Mouse (Mus musculus): ENCODE measurements around the gene Rbp4. TPM values are rescaled to one million over a fixed set of nuclear protein-coding genes. Genes with fewer than 3 reads are reported as not detected.
A peak's percentile ranks its signal among the peaks of the same experiment; 100 is the strongest.

Rbp4 gene
- total and polyA plus RNA-seq, 2 experiments from 2014 or later: 2.0 to 20.3 TPM

DNA sequence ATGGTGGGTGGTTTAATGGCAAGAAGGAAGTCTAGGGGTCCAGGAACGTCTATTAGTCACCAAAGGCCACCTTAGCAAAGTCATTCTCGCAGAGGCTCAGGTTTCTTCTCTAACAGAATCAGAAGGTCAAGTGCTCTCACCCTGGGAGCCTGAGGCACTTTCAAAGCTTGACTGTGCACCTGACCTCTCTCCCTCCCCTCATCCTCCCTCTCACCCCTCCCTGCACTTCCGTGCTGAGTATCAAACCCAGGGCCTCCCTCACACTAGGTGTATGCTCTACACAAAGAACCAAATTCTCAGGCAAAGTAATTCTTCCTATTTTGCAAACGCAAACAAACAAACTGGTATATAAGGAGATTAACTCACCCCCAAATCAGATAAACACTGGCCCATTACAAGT, 28.9 kb downstream of the Rbp4 start:
- 16% methylated on average over 4 of the region's 4 CpGs for WGBS
- no peak overlapping the region for H3K27ac ChIP-seq

DNA sequence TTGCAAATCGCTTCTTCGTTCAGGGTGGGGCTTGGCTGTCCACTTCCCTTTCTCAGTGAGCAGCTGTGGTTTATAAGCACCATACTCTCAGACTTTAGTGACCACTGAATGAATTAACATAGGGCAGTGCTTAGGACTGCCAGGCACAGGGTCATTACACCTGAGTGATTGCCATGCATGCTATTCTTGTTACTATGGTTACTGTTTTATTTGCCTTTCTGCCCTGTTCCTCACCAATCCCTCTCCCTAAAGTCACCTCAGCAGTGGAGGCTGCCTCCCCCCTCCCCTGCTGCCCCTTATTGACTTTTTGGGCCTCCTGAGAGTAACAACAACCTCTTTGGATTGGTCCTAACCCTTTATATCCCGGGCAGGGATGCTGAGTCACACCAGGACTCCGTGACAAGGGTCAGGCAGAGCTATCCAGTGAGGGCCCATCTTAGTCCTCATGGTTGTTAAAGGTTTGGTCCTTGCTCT, 33.5 kb downstream of the Rbp4 start:
- Histone ChIP-seq H3K36me3 (ENCODE audit: insufficient read depth, low read length) (no peaks in the 10 kb centered on the region), H3K4me3 (ENCODE audit: low read length) (no peak overlapping the region), H3K4me2 (ENCODE audit: low read depth, low read length) (no peak overlapping the region), H3K9me3 (ENCODE audit: low read length) (no peaks in the 10 kb centered on the region), H3K4me1 (ENCODE audit: insufficient read depth, low read length) (no peaks in the 10 kb centered on the region), H3K27me3 (ENCODE audit: insufficient read depth, low read length) (peaks cover 9% of the 10 kb centered on the region), H3K27ac (no peak overlapping the region), H3K9ac (replicated peaks; ENCODE audit: low read length) (no peak overlapping the region)
- DNase-seq (ENCODE audit: low spot score) (no peak), ATAC-seq (0 out of 2 replicates have a peak, but pooled peaks have one; percentile 35)
- 56% methylated on average over 4 of the region's 4 CpGs for WGBS
- no peak for TF ChIP-seq CTCF (IDR thresholded peaks at IDR 0.05; ENCODE audit: low read depth)

More for the DNA sequence above, 28.9 kb downstream of the Rbp4 start:
- Histone ChIP-seq H3K36me3 (ENCODE audit: insufficient read depth, low read length) (no peaks in the 10 kb centered on the region), H3K4me2 (ENCODE audit: low read depth, low read length) (no peak overlapping the region), H3K9ac (replicated peaks; ENCODE audit: low read length) (no peak overlapping the region), H3K4me1 (ENCODE audit: insufficient read depth, low read length) (no peaks in the 10 kb centered on the region; the same call in 1 of the 2 replicates), H3K9me3 (ENCODE audit: low read length) (no peaks in the 10 kb centered on the region), H3K27me3 (ENCODE audit: insufficient read depth, low read length) (peaks cover 30% of the 10 kb centered on the region), H3K4me3 (ENCODE audit: low read length) (no peak overlapping the region)
- ATAC-seq: no peak
- DNase-seq (ENCODE audit: low spot score): no peak
- no peak for TF ChIP-seq CTCF (IDR thresholded peaks at IDR 0.05; ENCODE audit: low read depth)

DNA sequence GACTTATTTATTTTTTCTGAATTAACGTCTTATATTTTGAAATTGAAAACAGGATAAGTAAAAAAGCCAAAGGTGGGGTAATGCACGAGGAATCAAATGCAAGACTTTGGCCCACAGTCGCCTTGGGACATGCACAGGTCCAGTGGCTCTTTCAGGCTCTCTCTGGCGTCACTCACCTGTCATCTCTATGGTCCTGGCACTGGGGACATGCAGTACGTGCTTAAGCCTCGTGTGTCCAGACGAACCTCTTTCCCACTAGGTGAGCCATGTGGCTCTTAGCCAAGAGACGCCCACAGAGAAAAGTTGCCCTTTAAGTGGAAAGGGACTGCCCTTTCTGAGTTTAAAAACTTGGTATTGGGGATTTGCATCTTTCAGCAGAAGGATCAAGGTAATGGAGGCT, 35.7 kb downstream of the Rbp4 start:
- DNase-seq (ENCODE audit: low spot score) (no peak), ATAC-seq (no peak)
- 78% methylated on average over 8 of the region's 8 CpGs for WGBS
- no peak overlapping the region for H3K9ac ChIP-seq (replicated peaks; ENCODE audit: low read length)
- H3K4me2 ChIP-seq (ENCODE audit: low read depth, low read length): no peak overlapping the region
- H3K27ac ChIP-seq: no peak overlapping the region
- no peaks in the 10 kb centered on the region for H3K27me3 ChIP-seq (ENCODE audit: insufficient read depth, low read length)
- no peak for TF ChIP-seq CTCF (IDR thresholded peaks at IDR 0.05; ENCODE audit: low read depth)
- no peaks in the 10 kb centered on the region for H3K36me3 ChIP-seq (ENCODE audit: insufficient read depth, low read length)
- no peak overlapping the region for H3K4me3 ChIP-seq (ENCODE audit: low read length)
- H3K9me3 ChIP-seq (ENCODE audit: low read length): no peaks in the 10 kb centered on the region
- H3K4me1 ChIP-seq (ENCODE audit: insufficient read depth, low read length): no peaks in the 10 kb centered on the region

DNA sequence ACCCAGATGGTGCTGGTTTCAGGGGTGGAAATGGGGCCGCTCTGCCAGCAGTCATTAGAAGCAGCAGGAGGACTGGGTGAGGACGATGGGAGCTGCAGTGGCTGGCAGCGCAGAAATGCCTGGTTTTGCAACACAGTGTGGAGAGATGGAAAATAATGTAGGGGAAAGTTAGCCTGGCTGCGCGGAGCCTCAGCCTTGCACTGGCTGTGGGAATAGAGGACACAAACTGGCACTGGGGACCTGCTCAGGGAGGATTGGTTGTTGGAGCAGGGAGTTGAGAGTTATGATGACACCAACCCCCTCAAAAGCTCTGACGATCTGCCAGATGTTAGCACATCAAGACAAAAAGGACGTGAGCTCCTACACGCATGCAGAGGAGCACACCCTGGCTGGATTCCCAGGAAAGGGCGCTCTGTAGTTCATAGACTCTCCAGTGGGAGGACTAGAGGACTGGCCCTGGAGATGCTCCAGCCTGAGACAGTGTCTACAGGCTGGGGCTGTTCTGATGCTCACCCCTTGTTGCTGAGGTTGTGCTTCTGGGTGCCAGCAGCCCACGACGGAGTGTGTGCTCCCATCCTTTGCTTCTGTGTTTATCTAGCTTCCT, 38.0 kb downstream of the Rbp4 start:
- peak; percentile 78 for DNase-seq (ENCODE audit: low spot score)
- Histone ChIP-seq H3K9ac (replicated peaks; ENCODE audit: low read length) (no peak overlapping the region; the same call in 1 of the 2 replicates), H3K36me3 (ENCODE audit: insufficient read depth, low read length) (no peaks in the 10 kb centered on the region), H3K27ac (no peak overlapping the region), H3K4me1 (ENCODE audit: insufficient read depth, low read length) (no peaks in the 10 kb centered on the region), H3K27me3 (ENCODE audit: insufficient read depth, low read length) (no peaks in the 10 kb centered on the region), H3K4me3 (ENCODE audit: low read length) (no peak overlapping the region), H3K9me3 (ENCODE audit: low read length) (no peaks in the 10 kb centered on the region), H3K4me2 (ENCODE audit: low read depth, low read length) (0 out of 2 replicates have a peak overlapping the region, but pooled peaks have one; percentile 3)
- peak; percentile 84 for ATAC-seq
- TF ChIP-seq CTCF (IDR thresholded peaks at IDR 0.05; ENCODE audit: low read depth): peak; percentile 80
- 42% methylated on average over 11 of the region's 11 CpGs for WGBS

DNA sequence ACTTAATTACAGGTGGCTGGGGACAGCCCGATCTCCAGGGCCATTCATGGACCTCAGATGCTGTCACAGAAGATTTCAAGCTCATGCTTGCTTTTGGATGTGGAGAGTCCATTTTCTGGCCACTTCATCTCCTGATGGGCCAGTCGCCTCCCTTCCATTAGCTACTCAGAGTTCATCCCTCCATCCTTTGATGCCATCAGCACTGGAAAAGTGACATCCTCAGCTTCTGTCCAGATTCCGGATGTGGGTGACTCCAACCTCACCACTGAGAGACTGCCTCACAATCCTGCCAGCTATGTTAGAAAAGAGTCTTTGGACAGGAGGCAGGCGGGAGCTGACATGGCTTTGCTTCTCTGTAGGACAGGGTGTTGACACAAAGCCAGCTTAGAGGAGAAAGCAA, 39.2 kb downstream of the Rbp4 start:
- no peak for TF ChIP-seq CTCF (IDR thresholded peaks at IDR 0.05; ENCODE audit: low read depth)
- no peaks in the 10 kb centered on the region for H3K36me3 ChIP-seq (ENCODE audit: insufficient read depth, low read length)
- 86% methylated on average over 4 of the region's 4 CpGs for WGBS
- H3K27me3 ChIP-seq (ENCODE audit: insufficient read depth, low read length): no peaks in the 10 kb centered on the region
- H3K9me3 ChIP-seq (ENCODE audit: low read length): no peaks in the 10 kb centered on the region
- ATAC-seq (no peak), DNase-seq (ENCODE audit: low spot score) (no peak)
- H3K4me2 ChIP-seq (ENCODE audit: low read depth, low read length): no peak overlapping the region
- no peak overlapping the region for H3K9ac ChIP-seq (replicated peaks; ENCODE audit: low read length)
- no peaks in the 10 kb centered on the region for H3K4me1 ChIP-seq (ENCODE audit: insufficient read depth, low read length)
- H3K4me3 ChIP-seq (ENCODE audit: low read length): no peak overlapping the region
- H3K27ac ChIP-seq: no peak overlapping the region

DNA sequence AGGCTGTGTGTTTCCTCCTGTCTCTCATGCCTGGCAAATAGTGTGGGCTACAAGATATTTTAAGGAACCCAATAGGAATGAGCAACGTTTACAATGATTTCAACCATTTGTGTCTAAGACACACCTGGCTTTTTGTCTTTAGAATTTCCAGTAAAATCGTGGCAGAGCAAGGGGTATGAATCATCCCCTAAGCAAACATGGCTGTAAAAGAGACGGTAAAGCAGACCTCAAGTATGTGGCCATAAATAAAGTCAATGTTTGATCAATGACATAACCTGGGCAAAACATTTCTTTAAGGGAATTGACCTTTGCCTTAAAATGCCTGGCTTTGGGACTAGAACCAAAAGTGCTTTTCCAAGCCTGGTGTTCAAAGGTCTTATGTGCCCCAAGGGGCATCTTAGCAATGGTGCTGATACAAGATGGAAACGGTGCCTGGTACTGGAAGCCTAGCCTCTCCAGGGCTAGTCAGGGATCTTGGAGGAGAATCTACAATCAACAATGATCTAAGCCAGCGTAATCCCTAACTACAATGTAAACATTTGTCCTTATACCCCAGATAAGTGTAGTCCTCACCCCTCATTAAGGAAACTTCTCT, 42.1 kb downstream of the Rbp4 start:
- Histone ChIP-seq H3K27ac (no peak overlapping the region), H3K9me3 (ENCODE audit: low read length) (no peaks in the 10 kb centered on the region), H3K4me3 (ENCODE audit: low read length) (no peak overlapping the region), H3K4me1 (ENCODE audit: insufficient read depth, low read length) (no peaks in the 10 kb centered on the region), H3K27me3 (ENCODE audit: insufficient read depth, low read length) (no peaks in the 10 kb centered on the region), H3K36me3 (ENCODE audit: insufficient read depth, low read length) (no peaks in the 10 kb centered on the region), H3K4me2 (ENCODE audit: low read depth, low read length) (no peak overlapping the region), H3K9ac (replicated peaks; ENCODE audit: low read length) (no peak overlapping the region)
- no peak for ATAC-seq
- no peak for DNase-seq (ENCODE audit: low spot score)
- whole genome bisulfite sequencing: 80% methylated on average over 5 of the region's 5 CpGs
- no peak for TF ChIP-seq CTCF (IDR thresholded peaks at IDR 0.05; ENCODE audit: low read depth)

DNA sequence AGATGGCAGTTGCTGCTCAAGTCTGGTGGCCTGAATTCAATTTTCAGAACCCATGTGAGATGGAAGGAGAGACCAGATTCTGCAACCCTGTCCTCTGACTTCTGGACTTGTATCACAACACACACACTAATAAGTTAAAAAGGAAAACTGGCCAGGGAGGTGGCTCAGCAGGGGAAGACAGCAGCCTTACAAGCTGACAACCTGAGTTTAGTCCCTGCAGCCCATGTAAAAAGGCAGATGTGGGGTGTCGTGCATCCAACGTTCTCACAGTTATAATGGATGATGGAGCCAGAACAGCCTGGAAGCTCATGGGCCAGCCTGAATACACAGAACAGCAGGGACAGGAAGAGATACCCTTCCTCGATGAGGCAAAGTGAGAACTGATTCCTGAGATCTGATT, 43.7 kb downstream of the Rbp4 start:
- Histone ChIP-seq H3K4me1 (ENCODE audit: insufficient read depth, low read length) (no peaks in the 10 kb centered on the region), H3K9ac (replicated peaks; ENCODE audit: low read length) (no peak overlapping the region), H3K36me3 (ENCODE audit: insufficient read depth, low read length) (no peaks in the 10 kb centered on the region), H3K4me3 (ENCODE audit: low read length) (no peak overlapping the region), H3K27me3 (ENCODE audit: insufficient read depth, low read length) (no peaks in the 10 kb centered on the region), H3K4me2 (ENCODE audit: low read depth, low read length) (no peak overlapping the region), H3K9me3 (ENCODE audit: low read length) (no peaks in the 10 kb centered on the region), H3K27ac (no peak overlapping the region)
- ATAC-seq (no peak), DNase-seq (ENCODE audit: low spot score) (no peak)
- 58% methylated on average over 3 of the region's 3 CpGs for WGBS
- no peak for TF ChIP-seq CTCF (IDR thresholded peaks at IDR 0.05; ENCODE audit: low read depth)

Measured in hindbrain, postnatal 0 days (tissue).